Mouse (Mus musculus) cerebellum, adult 2 months (tissue): Measurements from ENCODE around the gene Prkacb.

Experiments used
- CTCF ChIP-seq: fragments of 200-500 bp; IDR thresholded peaks from 2 replicates; pipeline ENCODE4 v1.5.1; 2011; ENCODE audit warnings: low read depth, mild to moderate bottlenecking, control low read depth, low read length, moderate library complexity, borderline replicate concordance; ENCODE audit not compliant: insufficient read depth
- POLR2A ChIP-seq: fragments of 200-500 bp; IDR thresholded peaks from 2 replicates; pipeline ENCODE4 v1.6.1; 2011; ENCODE audit warnings: low read length, control low read depth, borderline replicate concordance; ENCODE audit not compliant: insufficient read depth

DNA sequence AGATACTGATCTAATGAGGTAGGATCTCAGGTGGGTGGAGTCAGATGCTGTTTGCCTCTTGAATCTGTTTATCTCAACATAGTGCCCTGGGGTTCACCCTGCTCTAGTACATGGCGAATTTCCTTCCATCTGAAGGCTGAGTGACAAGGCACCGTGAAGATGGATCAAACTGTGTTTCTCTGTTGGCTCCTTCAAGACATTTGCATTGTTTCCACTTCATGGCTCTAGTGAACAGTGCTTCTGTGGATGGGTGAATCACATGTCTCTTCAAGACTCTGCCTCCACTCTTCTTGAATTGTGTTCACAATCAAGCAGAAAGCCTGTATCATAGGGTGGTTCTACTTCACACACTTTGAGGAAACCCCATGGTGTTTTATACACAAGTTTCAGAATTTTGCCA, 47.5 kb upstream of the Prkacb start:
- no peak for TF ChIP-seq POLR2A
- TF ChIP-seq CTCF = no peak
